Mouse (Mus musculus) olfactory bulb, adult 2 months (tissue): ENCODE results near the gene A3galt2.

Source experiments
- CTCF ChIP-seq: fragments of 200-500 bp; IDR thresholded peaks from 2 replicates; pipeline ENCODE4 v1.5.1; 2012; ENCODE audit warnings: low read depth, mild to moderate bottlenecking, low read length, moderate library complexity; ENCODE audit not compliant: insufficient read depth
- POLR2A ChIP-seq: fragments of 200-500 bp; IDR thresholded peaks from 2 replicates; pipeline ENCODE4 v1.6.1; 2012; ENCODE audit warnings: mild to moderate bottlenecking, low read depth, low read length, moderate library complexity; ENCODE audit not compliant: insufficient read depth

DNA sequence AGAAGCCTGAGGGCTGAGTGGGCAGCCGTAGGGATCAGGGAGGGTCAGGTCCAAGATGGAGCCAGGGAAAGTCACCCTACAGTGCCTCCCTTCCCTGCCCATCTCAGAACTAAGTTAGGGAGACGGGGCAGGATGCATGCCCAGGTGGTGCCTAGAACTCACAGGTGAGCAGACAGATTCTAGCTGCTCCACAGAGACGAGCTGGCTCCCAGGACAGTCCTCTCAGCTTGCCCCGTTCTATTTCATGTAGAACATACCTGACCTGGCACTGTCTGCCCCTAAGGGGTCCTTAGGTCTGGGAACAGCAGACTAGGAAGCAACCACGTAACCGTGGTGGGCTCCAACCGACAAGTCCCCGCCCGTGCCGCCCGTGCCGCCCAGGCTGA, 45.4 kb upstream of the A3galt2 start:
- TF ChIP-seq CTCF, result no peak
- no peak for TF ChIP-seq POLR2A
